Mouse (Mus musculus) megakaryocyte, embryonic 14.5 days (primary cell): Measurements from ENCODE around the gene Auts2.

Source experiments
- FLI1 ChIP-seq: IDR thresholded peaks from 2 replicates; pipeline ENCODE4 v1.6.1; 2012; ENCODE audit warnings: low read length, inconsistent platforms, mixed read lengths
- GATA1 ChIP-seq: IDR thresholded peaks from 3 replicates; pipeline ENCODE4 v1.6.1; 2012; ENCODE audit warnings: mixed read lengths, low read length, inconsistent platforms, borderline replicate concordance

DNA sequence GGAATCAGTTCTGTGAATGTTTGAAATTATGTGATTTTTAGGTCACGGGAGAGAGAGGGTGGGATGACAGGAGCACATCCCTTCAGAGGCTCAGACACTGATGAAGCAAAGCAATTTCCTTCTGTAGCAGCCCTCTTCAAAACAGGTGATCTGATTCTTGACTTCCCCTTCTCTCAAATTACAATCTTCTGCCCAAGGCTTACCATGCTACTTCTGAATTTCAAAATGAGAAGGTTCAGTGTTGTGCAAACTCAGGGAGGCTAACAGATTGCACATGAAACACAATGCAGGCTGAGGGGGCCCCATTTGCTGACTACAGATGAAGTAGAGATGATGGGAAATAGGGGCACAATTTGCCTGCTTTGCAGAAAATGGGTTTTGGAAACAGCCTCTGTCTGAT is 278.1 kb downstream of the Auts2 start:
- TF ChIP-seq FLI1 = no peak
- no peak for TF ChIP-seq GATA1
